Mouse (Mus musculus) C2C12 (cell line): Measurements from ENCODE around the gene Tmem63c.

Experiments used
- CEBPB ChIP-seq: IDR thresholded peaks from one replicate; pipeline ENCODE4 v1.6.1; 2011; ENCODE audit warnings: low read depth, mild to moderate bottlenecking, control low read depth, moderate library complexity
- CTCF ChIP-seq: IDR thresholded peaks from one replicate; pipeline ENCODE4 v1.5.1; 2011; ENCODE audit not compliant: control insufficient read depth, insufficient read depth, insufficient read length
- MYOD1 ChIP-seq: IDR thresholded peaks from one replicate; pipeline ENCODE4 v1.6.1; 2011; ENCODE audit warnings: low read depth; ENCODE audit not compliant: control insufficient read depth, insufficient read length
- MYOG ChIP-seq: IDR thresholded peaks from one replicate; pipeline ENCODE4 v1.6.1; 2011; ENCODE audit not compliant: control insufficient read depth, insufficient read length; ENCODE audit errors: extremely low read depth
- USF1 ChIP-seq: IDR thresholded peaks from one replicate; pipeline ENCODE4 v1.6.1; 2011; ENCODE audit warnings: low read depth, mild to moderate bottlenecking, control low read depth, moderate library complexity

GRCm38 (mm10) chr12:86995931-86996330 lies 25.2 kb upstream of the Tmem63c start:
- TF ChIP-seq CTCF (no peak), USF1 (no peak), CEBPB (no peak), MYOG (no peak), MYOD1 (no peak)
